Mouse (Mus musculus) adrenal gland, adult 8-10 months (tissue): ENCODE results near the gene Foxk1. TPM values are rescaled to one million over a fixed set of nuclear protein-coding genes. Genes with fewer than 3 reads are reported as not detected.

Experiments used
- DNase-seq: peaks from one replicate; pipeline ENCODE4 v3.0.0; 2022
- total RNA-seq, 4 experiments: library from RNA; stranded (reverse); gene quantifications; 2 replicates each; pipeline ENCODE4 v1.2.4; 2022

The Foxk1 gene
- total RNA-seq, 4 experiments from 2014 or later = 24.8 to 30.9 (median 28.3) TPM

DNA sequence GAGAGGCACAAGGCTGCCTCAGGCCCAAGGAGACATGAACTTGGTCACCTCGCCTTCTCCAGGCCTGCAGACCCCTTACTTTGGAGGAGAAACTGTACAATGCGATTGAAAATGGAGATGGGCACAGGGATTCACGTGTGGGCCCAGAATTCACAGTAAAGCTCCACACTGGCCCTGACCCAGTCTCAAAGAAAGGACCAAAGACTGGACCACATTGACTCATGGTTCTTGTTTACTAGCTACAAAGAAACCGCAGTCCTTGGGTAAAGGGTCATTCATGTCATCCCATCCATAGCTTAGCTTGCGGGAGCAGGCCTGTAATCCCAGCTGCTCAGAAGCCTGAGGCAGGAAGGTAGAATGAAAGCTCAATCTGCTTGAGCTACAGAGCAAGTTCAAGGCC is 82.3 kb downstream of the Foxk1 start:
- no peak for DNase-seq

DNA sequence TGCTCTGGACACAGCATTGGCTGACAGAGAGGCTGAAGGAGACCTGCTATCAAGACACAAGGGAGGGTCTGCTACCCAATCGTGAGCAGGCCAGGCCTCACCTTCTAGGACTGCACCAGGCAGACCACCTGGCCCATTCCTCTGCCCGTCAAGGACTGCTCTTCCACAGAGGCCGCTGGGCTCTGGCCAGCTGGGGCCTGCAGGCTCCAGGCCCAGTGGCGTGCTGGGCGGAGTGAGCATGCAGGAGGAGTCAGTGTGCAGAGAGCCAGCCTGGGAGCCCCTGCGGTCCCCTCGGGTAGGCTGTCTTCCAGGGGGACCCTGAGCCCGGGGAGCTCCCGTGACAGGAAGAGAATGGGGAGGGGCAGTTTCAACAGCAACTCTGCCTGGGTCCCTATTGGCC is 85.4 kb downstream of the Foxk1 start:
- no peak for DNase-seq

DNA sequence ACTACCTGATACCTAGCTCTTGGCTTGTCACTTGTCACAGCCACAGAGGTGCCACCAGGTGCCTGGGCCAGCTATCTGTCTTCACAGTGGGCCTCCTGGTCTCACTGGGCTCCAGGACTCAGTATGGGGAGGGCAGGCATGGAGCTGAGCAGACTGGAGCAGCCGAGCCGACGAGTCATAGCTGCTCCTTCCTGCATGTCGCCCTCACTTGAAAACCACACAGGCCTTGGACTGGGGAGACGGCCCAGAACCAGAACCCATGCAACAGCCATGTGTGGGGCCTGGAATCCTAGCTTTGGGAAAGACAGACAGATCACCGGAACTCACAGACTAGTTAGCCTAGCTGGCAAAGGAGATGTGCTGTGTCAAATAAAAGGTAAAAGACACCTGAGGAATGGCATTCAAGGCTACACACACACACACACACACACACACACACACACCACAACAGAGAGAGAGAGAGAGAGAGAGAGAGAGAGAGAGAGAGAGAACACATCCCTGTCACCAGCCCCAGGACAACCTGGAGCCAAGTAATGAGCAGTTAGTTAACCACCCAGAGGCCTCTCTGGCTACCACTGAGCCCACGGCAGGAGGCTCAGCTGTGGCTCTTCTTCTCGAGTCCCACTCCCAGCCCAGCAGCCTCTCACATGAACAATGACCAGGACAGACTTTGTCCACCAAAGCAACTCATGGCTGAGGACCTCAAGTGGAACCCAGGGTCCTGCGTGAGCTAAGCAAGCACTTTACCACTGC is 88.8 kb downstream of the Foxk1 start:
- no peak for DNase-seq

GRCm38 (mm10) chr5:142493307-142493706 is 92.0 kb downstream of the Foxk1 start:
- peak; percentile 48 for DNase-seq

- no peak for DNase-seq
These were observed 94.2 kb downstream of the Foxk1 start for GRCm38 (mm10) chr5:142495321-142496096.

- DNase-seq = no peak
These were observed 97.7 kb downstream of the Foxk1 start for GRCm38 (mm10) chr5:142498964-142499363.

DNA sequence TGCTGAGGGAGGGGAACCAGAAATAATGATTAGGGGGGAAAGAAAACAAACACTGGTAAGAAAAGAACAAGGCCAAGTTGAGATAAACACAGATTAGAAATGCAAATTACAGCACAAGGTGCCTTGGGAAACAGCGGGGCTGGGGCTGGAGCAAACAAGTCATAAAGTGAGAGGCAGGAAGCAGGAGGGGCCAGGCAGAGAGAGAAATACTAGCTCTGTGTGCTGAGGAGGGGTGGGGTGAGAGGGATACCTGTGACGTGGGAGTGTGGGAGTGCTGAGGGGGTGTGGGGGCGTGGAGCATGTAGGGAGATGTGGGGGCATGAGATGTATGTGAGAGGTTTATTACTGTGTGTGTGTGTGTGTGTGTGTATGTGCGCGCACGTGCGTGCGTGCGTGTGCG is 99.6 kb downstream of the Foxk1 start:
- no peak for DNase-seq

GRCm38 (mm10) chr5:142502414-142502813 is 101.1 kb downstream of the Foxk1 start:
- peak; percentile 74 for DNase-seq

GRCm38 (mm10) chr5:142504175-142504574 is 102.9 kb downstream of the Foxk1 start:
- no peak for DNase-seq

DNA sequence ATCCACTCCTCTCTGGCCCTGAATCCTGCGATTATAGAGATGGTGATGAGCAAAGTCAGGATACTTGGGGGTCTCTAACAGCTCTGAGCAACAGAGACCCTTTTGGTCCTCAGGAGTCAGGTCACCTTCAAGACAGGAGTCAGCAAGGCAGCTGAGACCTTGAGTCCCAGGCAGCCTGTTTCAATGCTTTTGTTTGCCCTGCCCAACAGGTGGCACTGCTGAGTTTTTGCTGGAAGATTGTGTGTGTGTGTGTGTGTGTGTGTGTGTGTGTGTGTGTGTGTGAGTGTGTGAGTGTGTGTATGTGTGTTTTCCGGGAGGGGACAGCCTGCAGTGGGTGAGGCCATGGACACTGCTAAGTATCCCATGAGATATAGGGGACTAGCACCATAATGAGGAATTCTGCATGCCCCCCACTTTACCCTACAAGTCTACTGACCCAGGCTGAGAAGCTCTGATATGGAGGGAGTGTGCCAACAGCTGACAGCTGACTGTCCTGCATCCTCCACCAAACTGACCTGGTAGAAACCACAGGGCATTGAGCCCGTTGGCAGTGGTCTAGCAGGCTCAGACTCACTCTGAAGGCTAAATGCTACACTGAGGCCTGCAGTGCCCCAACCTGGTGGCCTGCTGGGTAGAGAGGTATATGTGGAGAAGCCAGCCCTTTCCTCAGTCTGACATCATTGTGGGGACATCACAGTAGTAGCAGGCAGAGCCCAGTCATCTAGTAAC is 104.6 kb downstream of the Foxk1 start:
- no peak for DNase-seq

- DNase-seq = no peak
These were observed 108.1 kb downstream of the Foxk1 start for GRCm38 (mm10) chr5:142509141-142510060.

- no peak for DNase-seq
These were observed 108.7 kb downstream of the Foxk1 start for GRCm38 (mm10) chr5:142510061-142510414.

Other genes starting within 250 kb of the Foxk1 start
- gene Ap5z1, start 62.4 kb downstream of the Foxk1 start, total RNA-seq = 10 to 100 TPM; 18.4 to 36.8 (median 26.5) TPM
- under 1 TPM; 0.06 to 0.35 (median 0.26) TPM for gene Papolb, start 128.6 kb downstream of the Foxk1 start, total RNA-seq
- 1 to 10 TPM; 3.4 to 8.2 (median 4.1) TPM for gene Radil, start 149.6 kb downstream of the Foxk1 start, total RNA-seq
- 10 to 100 TPM; 33.7 to 65.5 (median 38.5) TPM for gene Mmd2, start 207.3 kb downstream of the Foxk1 start, total RNA-seq
- 100 to 1,000 TPM in 2 of 4 experiments, 10 to 100 TPM in 2; 92.3 to 120 (median 107) TPM for gene Wipi2, start 226.2 kb downstream of the Foxk1 start, total RNA-seq